Mouse (Mus musculus): Measurements from ENCODE around the gene Dlg2. TPM values are rescaled to one million over a fixed set of nuclear protein-coding genes. Genes with fewer than 3 reads are reported as not detected.

Gene Dlg2
- polyA plus RNA-seq, 1 experiment from 2014 or later: 1.3 TPM

DNA sequence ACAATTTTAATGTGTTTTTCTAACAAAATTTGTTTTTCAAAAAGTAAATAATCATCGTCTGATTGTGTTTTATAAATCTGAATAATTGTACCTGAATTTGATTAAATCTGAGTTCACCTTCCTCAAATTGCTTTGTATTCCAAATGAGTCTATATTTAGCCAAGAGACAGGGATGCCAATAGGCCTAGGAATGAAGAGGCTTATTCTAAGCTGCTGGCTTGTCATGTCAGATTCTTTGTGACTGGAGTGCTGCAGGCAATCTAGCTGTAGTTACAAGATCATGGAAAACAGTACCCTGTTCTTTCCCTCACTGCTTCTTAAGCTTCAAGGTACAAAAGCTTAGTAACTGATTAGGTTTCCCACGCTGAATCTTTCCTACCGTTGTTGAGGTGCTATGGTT, 811.9 kb downstream of the Dlg2 start:
- DNase-seq (ENCODE audit: low spot score): no peak
- WGBS: 47% methylated on average over 3 of the region's 3 CpGs
- Histone ChIP-seq H3K4me3 (no peak overlapping the region), H3K27me3 (replicated peaks; ENCODE audit: low read depth, poor library complexity, severe bottlenecking) (no peaks in the 10 kb centered on the region), H3K36me3 (replicated peaks) (no peaks in the 10 kb centered on the region), H3K4me1 (no peaks in the 10 kb centered on the region), H3K27ac (replicated peaks) (no peak overlapping the region), H3K9me3 (no peaks in the 10 kb centered on the region)

DNA sequence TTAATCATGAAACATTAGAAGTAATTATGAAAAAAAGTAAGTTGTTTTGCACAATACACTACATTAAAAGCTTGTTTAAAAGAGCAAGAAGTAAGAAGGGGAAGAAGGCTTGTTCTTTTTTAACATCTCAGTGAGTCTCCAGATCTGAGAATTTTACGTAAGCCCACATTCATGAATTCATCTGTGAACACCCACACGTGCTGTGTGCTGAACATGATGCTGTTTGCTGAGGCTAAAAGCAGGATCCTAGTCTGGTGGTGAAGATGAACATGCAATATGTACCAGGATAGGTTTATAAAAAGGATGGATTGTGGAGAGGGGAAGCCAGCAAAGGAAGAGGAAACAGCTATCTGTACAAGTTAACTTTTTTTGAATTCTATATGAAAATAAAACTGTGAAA, 819.7 kb downstream of the Dlg2 start:
- Histone ChIP-seq H3K36me3 (replicated peaks) (no peaks in the 10 kb centered on the region), H3K27ac (replicated peaks) (no peak overlapping the region), H3K27me3 (replicated peaks; ENCODE audit: low read depth, poor library complexity, severe bottlenecking) (no peaks in the 10 kb centered on the region), H3K4me1 (no peaks in the 10 kb centered on the region), H3K4me3 (no peak overlapping the region), H3K9me3 (no peaks in the 10 kb centered on the region)
- WGBS: 83% methylated on average over 2 of the region's 2 CpGs
- DNase-seq (ENCODE audit: low spot score): no peak

DNA sequence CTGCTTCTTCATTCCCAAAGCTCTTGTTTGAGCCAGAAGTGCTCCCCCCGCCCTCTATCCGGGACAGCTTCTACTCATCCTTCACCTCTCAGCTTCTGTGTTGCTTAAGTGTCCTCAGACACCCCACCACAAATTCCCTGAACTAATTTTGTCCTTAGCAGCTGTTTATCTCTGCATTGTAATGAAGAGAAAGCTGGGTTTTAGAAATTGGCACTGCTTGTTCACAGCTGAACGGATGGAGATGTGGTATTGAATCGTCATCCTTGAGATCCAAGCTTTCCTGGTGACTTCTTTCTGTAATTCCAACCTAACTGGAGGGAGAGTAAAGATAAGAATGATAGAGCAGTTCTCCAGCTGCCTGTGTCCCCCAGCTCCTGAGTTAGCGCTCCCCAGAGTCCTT, 834.7 kb downstream of the Dlg2 start:
- Histone ChIP-seq H3K27me3 (replicated peaks; ENCODE audit: low read depth, poor library complexity, severe bottlenecking) (no peaks in the 10 kb centered on the region), H3K4me1 (no peaks in the 10 kb centered on the region), H3K36me3 (replicated peaks) (no peaks in the 10 kb centered on the region), H3K9me3 (no peaks in the 10 kb centered on the region), H3K27ac (replicated peaks) (no peak overlapping the region), H3K4me3 (no peak overlapping the region)
- no peak for DNase-seq (ENCODE audit: low spot score)
- WGBS: 89% methylated on average over 5 of the region's 5 CpGs

DNA sequence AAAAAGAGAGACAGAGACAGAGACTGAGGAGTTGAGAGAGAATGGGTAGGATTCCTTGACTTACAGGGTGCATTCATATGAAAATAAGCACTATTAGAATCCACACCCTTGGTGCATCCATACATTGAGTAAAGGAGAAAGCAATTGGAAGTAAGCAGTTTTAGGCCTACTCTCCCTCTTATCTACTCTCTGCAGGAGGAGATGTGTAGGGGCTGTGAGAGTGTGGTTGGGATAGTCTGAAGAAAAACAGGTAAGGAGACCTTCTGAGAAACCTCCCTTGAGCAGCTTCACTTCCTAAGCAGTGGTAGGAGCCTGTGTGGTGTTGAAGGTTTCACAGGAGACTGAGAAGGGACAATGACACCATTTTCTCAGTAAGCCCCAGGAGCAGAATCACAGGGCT, 868.6 kb downstream of the Dlg2 start:
- no peak for DNase-seq (ENCODE audit: low spot score)
- H3K27me3 ChIP-seq (replicated peaks; ENCODE audit: low read depth, poor library complexity, severe bottlenecking): no peaks in the 10 kb centered on the region
- H3K36me3 ChIP-seq (replicated peaks): no peaks in the 10 kb centered on the region
- H3K4me3 ChIP-seq: no peak overlapping the region
- H3K9me3 ChIP-seq: no peaks in the 10 kb centered on the region
- no peaks in the 10 kb centered on the region for H3K4me1 ChIP-seq
- H3K27ac ChIP-seq (replicated peaks): no peak overlapping the region

DNA sequence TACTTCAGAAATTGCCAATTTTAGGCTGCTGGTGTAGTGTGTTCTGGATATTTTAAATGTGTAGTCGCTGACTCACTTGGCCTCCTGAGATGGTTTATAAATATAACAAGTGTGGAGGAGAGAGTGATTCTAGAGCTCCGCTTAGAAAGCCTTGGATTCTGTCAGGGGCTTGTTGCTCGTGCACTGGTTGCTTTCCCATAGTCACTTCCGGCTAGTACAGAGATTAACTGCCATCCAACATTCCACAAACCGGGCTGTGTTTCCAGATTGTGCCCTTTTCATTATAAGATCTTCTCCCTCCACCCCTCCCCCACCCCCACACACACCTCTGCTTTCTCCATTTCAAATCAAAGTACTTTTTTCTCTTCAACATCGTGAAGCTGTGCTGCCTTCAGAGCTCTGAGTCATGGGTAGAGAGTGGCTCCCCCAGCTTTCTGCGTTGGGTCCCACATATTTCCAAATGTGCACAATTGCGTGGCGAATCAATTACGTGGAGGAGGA, 893.4 kb downstream of the Dlg2 start:
- WGBS: 71% methylated on average over 10 of the region's 10 CpGs
- no peaks in the 10 kb centered on the region for H3K27me3 ChIP-seq (replicated peaks; ENCODE audit: low read depth, poor library complexity, severe bottlenecking)
- no peaks in the 10 kb centered on the region for H3K36me3 ChIP-seq (replicated peaks)
- H3K4me1 ChIP-seq: no peaks in the 10 kb centered on the region
- no peaks in the 10 kb centered on the region for H3K9me3 ChIP-seq
- no peak overlapping the region for H3K27ac ChIP-seq (replicated peaks)
- H3K4me3 ChIP-seq: no peak overlapping the region
- no peak for DNase-seq (ENCODE audit: low spot score)

DNA sequence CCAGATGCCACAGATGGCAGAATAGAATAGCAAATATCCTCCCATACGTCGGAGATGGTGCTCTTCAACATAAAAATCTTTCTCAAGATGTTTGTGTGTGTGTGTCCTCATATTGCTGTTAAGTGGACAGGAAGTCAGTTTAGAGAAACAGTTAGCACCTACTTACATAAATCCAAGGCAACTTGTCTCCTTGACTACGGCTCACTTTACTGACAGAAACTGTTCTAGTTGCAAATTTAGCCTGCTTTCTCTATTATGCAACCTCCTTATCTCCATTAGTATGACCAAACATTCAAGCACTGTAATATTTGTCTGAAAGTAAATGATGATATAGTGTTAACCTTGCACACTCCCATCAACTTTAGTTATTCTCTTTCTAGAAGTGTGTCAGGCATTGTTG, 905.8 kb downstream of the Dlg2 start:
- H3K9me3 ChIP-seq: no peaks in the 10 kb centered on the region
- no peak overlapping the region for H3K27ac ChIP-seq (replicated peaks)
- H3K27me3 ChIP-seq (replicated peaks; ENCODE audit: low read depth, poor library complexity, severe bottlenecking): no peaks in the 10 kb centered on the region
- H3K36me3 ChIP-seq (replicated peaks): no peaks in the 10 kb centered on the region
- WGBS: 84% methylated on average over 3 of the region's 3 CpGs
- DNase-seq (ENCODE audit: low spot score): no peak
- no peaks in the 10 kb centered on the region for H3K4me1 ChIP-seq
- H3K4me3 ChIP-seq: no peak overlapping the region

DNA sequence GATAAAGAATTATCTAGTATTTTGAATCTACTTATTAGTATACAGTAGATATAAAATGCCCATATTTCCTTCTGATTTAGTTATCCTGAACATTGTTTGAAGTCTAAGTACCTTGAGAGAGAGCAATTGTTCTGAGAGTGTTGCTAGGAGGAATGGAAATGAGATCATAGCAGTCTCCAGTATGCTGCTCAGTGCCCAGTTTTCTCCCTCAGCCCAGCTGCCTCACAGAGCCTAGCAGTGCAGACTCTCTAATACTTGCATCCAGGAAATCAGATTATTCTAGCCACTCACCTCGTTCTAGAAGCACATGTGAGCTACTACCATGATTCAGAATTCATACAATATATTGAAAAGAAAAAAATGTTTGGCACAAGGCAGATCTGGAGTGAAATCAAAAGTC, 907.4 kb downstream of the Dlg2 start:
- 51% methylated on average over 1 of the region's 1 CpGs for WGBS
- H3K9me3 ChIP-seq: no peaks in the 10 kb centered on the region

DNA sequence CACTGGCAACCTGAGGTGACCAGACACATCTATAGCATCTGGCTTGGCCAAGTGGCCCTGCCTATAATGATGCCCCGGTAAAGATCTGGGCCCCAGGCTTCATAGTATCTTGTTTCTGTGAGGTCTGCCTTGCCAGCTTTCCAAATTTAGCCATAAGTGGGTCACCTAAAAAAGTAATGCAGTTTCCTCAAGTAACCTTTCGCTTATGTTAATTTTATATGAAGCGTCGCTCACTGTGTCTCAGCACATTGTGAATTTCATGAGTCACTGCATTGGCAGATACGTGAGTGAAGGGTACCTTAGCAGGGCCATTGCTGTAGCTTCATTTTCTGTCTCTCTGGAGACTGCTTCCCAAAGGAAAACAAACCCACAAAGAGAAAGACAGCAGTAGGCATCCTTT, 912.8 kb downstream of the Dlg2 start:
- H3K4me1 ChIP-seq: no peaks in the 10 kb centered on the region; the same call in 1 of the 2 replicates
- H3K27ac ChIP-seq (replicated peaks): no peak overlapping the region
- no peaks in the 10 kb centered on the region for H3K27me3 ChIP-seq (replicated peaks; ENCODE audit: low read depth, poor library complexity, severe bottlenecking)
- no peak for DNase-seq (ENCODE audit: low spot score)
- H3K4me3 ChIP-seq: no peak overlapping the region
- H3K36me3 ChIP-seq (replicated peaks): no peaks in the 10 kb centered on the region
- H3K9me3 ChIP-seq: no peaks in the 10 kb centered on the region
- WGBS: 86% methylated on average over 5 of the region's 5 CpGs

More for the DNA sequence above, 907.4 kb downstream of the Dlg2 start:
- Histone ChIP-seq H3K36me3 (replicated peaks) (no peaks in the 10 kb centered on the region), H3K4me3 (no peak overlapping the region), H3K27ac (replicated peaks) (no peak overlapping the region), H3K27me3 (replicated peaks; ENCODE audit: low read depth, poor library complexity, severe bottlenecking) (no peaks in the 10 kb centered on the region), H3K4me1 (no peaks in the 10 kb centered on the region)
- no peak for DNase-seq (ENCODE audit: low spot score)

DNA sequence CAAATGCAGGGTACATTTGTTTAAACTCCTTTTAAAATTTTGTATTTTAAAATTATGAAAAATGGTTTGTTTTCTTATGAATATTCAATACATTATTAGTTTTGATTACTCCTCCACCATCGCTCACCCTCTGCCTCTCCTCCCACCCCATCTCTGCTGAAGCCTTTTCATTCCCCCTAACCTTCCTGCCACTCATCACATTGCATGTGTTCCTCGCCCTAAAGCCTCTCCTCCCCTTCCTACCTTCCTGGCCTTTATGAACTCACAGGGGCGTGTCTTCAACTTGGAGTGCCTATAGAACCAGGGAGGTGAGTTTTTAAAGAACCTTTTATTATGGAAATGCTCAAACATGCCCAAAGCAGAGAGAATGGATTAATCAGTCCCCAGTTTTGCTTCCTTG, 921.4 kb downstream of the Dlg2 start:
- H3K36me3 ChIP-seq (replicated peaks): no peaks in the 10 kb centered on the region
- H3K27ac ChIP-seq (replicated peaks): no peak overlapping the region
- DNase-seq (ENCODE audit: low spot score): no peak
- H3K4me3 ChIP-seq: no peak overlapping the region
- H3K4me1 ChIP-seq: no peaks in the 10 kb centered on the region
- WGBS: 34% methylated on average over 3 of the region's 3 CpGs
- no peaks in the 10 kb centered on the region for H3K9me3 ChIP-seq
- no peaks in the 10 kb centered on the region for H3K27me3 ChIP-seq (replicated peaks; ENCODE audit: low read depth, poor library complexity, severe bottlenecking)

DNA sequence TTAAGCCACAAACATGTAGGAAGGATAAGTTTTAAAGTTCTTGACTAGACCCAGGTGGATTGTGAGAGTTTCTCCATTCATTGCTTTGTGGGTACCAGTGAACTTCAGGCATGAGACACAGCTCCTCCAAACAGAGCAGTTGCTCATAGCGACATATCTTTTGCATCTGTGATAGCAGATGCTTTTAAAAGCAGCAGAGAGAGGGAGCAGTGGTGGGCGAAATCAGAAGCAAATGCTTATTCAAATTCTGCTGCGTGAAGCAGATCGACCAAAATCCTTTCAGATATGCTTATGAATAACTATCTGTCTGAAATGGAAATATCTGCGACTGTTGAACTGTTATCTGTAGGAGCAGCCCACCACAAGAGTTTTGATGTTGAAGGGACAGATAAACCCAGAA, 935.6 kb downstream of the Dlg2 start:
- Histone ChIP-seq H3K4me3 (no peak overlapping the region), H3K36me3 (replicated peaks) (no peaks in the 10 kb centered on the region), H3K4me1 (no peaks in the 10 kb centered on the region), H3K27me3 (replicated peaks; ENCODE audit: low read depth, poor library complexity, severe bottlenecking) (no peaks in the 10 kb centered on the region), H3K27ac (replicated peaks) (no peak overlapping the region), H3K9me3 (no peaks in the 10 kb centered on the region)
- 87% methylated on average over 5 of the region's 5 CpGs for WGBS
- no peak for DNase-seq (ENCODE audit: low spot score)

DNA sequence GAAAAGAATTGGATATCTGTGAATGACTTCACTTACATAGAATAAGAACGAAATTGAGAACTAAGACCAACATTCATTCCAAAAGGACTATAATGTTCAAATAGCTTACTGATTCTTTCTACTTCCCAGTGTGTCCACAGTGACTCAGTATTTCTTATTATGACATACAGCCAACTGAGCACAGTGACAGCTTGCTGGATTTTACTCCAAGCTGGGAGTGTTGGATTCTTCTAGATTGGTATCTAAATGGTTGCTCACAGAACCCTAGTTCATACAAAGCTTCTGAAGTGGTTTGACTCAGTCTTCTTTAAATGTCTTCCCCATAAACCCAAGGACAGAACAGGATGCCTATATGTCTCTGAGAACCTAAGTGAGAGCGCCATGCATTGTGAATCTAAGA, 937.7 kb downstream of the Dlg2 start:
- WGBS: 80% methylated on average over 2 of the region's 2 CpGs
- no peak overlapping the region for H3K4me3 ChIP-seq
- H3K36me3 ChIP-seq (replicated peaks): no peaks in the 10 kb centered on the region
- H3K27me3 ChIP-seq (replicated peaks; ENCODE audit: low read depth, poor library complexity, severe bottlenecking): no peaks in the 10 kb centered on the region
- H3K27ac ChIP-seq (replicated peaks): no peak overlapping the region
- no peaks in the 10 kb centered on the region for H3K4me1 ChIP-seq
- DNase-seq (ENCODE audit: low spot score): no peak
- no peaks in the 10 kb centered on the region for H3K9me3 ChIP-seq

DNA sequence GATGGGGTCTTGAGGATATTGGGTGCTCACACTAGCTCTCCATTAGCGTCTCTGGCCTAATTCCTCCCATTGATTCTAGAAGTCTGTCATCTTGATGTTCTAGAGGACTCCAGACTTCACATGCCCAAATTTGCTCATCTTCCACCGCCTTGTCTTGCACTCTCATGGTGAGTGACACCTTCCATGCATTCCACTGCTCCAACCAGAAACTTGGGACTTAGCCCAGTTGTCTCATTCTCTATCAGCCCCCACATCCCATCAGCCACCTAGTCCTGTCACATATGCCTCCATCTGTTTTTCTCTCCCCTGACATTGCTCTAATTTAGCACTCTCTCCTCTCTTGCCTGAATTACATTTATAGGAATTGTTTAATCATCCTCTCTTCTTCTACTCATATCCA, 938.3 kb downstream of the Dlg2 start:
- Histone ChIP-seq H3K9me3 (no peaks in the 10 kb centered on the region), H3K27ac (replicated peaks) (no peak overlapping the region), H3K27me3 (replicated peaks; ENCODE audit: low read depth, poor library complexity, severe bottlenecking) (no peaks in the 10 kb centered on the region), H3K4me1 (no peaks in the 10 kb centered on the region), H3K4me3 (no peak overlapping the region), H3K36me3 (replicated peaks) (no peaks in the 10 kb centered on the region)
- 80% methylated on average over 2 of the region's 2 CpGs for WGBS
- no peak for DNase-seq (ENCODE audit: low spot score)

DNA sequence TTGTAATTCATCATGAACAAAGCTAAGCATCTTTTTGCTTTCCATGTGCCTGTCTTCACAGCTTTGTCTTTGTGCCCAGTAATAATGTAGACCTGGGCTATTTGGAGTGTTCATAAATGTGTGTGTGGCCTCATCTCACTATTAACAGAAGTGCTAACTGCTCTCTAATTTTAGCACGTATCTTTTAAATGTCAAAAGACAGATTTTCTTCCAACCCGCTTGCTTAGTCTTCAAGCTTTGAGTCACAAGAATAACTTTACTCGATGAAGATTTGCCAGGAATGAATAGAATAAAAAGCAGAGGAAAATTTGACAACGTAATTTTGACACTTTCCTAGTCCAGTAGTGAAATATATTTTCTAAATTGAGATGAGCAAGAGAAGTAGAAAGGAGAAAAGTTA, 943.7 kb downstream of the Dlg2 start:
- no peak for DNase-seq (ENCODE audit: low spot score)
- Histone ChIP-seq H3K9me3 (no peaks in the 10 kb centered on the region), H3K27me3 (replicated peaks; ENCODE audit: low read depth, poor library complexity, severe bottlenecking) (no peaks in the 10 kb centered on the region), H3K4me1 (no peaks in the 10 kb centered on the region), H3K27ac (replicated peaks) (no peak overlapping the region), H3K4me3 (no peak overlapping the region), H3K36me3 (replicated peaks) (no peaks in the 10 kb centered on the region)
- WGBS: 89% methylated on average over 4 of the region's 4 CpGs

DNA sequence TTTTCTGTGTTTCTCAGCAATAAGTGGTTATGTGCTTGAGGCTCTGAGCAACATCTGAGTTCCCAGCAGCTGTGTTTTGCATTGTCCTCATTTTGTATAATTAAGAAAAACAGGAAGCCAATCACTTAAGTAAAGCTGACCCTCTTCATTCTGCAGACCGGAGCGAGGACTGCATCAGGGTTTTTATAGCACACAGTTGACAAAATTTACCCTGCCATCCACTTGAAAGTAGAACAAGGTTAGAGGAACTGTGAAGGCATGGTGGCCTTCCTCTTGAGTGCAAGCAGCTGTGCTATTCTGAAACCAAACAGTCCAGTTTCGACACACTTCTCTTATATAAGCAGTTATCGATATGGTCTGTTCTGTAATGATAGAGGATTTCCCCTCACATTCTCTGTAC, 947.3 kb downstream of the Dlg2 start:
- Histone ChIP-seq H3K36me3 (replicated peaks) (no peaks in the 10 kb centered on the region), H3K27ac (replicated peaks) (no peak overlapping the region), H3K4me1 (no peaks in the 10 kb centered on the region), H3K9me3 (no peaks in the 10 kb centered on the region), H3K4me3 (no peak overlapping the region), H3K27me3 (replicated peaks; ENCODE audit: low read depth, poor library complexity, severe bottlenecking) (no peaks in the 10 kb centered on the region)
- DNase-seq (ENCODE audit: low spot score): no peak
- WGBS: 64% methylated on average over 4 of the region's 4 CpGs

Data from embryonic facial prominence, embryonic 10.5 days (tissue).